Mouse (Mus musculus): ENCODE data around the gene Nr1h2.

Gene Nr1h2

DNA sequence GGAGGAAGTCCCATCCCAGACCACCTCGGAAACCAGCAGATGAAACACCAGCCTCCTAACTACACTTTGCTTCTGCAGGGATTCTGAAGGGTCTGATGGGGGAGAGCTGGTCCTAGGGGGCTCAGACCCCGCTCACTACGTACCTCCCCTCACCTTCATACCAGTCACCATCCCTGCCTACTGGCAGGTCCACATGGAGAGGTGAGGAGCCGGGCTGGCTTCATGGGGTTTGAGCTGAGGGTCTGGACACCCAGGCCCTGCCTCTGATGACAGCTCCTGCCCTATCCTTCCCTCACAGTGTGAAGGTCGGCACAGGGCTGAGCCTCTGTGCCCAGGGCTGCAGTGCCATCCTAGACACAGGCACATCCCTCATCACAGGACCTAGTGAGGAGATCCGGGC, 31.2 kb upstream of the Nr1h2 start:
- DNase-seq (ENCODE audit: low read depth), result no peak

DNA sequence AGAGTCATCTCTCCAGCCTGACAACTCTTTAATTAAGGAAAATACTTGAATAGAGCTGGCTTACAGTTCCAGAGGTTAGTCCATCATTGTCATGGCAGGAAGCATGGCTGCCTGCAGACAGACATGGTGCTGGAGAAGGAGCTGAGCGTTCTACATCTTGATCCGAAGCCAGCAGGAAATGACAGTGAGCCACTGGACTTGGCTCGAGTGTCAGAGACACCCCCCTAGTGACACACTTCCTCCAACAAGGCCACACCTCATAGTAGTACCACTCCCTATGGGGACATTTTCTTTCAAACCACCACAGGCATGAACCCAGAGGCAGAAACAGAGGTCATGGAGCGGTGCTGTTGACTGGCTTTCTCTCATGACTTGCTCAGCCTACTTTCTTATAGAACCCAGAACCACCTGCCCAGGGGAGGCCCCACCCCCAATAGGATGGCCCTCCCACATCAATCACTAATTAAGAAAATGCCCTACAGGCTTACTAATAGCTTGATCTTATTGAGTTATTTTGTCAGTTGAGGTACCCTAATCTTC, 30.6 kb upstream of the Nr1h2 start:
- DNase-seq (ENCODE audit: low read depth), result no peak

DNA sequence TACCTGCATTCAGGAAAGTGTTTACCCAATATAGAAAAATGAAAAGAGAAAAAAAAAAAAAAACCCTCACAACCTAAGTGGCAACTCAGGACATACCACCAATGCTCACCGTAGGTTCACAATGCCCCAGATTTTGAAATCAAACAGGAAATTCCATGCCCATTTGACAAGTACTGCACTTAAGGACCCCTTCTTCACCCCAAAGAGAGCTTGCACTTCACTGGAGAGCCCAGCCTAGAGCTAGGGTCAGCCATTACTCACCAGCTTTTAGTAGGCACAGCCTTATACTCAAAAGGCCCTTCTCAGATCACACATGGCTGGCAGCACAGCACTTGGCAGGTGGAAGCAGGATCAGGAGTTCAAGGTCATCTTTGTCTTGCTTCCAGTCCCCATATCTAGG, 29.4 kb upstream of the Nr1h2 start:
- DNase-seq (ENCODE audit: low read depth), result no peak

GRCm38 (mm10) chr7:44582709-44583108, 29.0 kb upstream of the Nr1h2 start:
- DNase-seq (ENCODE audit: low read depth), result no peak

- no peak for DNase-seq (ENCODE audit: low read depth)
Observed at GRCm38 (mm10) chr7:44581637-44582036, 27.9 kb upstream of the Nr1h2 start.

GRCm38 (mm10) chr7:44576333-44576844, 22.6 kb upstream of the Nr1h2 start:
- DNase-seq (ENCODE audit: low read depth), result no peak

GRCm38 (mm10) chr7:44572956-44573484, 19.3 kb upstream of the Nr1h2 start:
- no peak for DNase-seq (ENCODE audit: low read depth)

DNA sequence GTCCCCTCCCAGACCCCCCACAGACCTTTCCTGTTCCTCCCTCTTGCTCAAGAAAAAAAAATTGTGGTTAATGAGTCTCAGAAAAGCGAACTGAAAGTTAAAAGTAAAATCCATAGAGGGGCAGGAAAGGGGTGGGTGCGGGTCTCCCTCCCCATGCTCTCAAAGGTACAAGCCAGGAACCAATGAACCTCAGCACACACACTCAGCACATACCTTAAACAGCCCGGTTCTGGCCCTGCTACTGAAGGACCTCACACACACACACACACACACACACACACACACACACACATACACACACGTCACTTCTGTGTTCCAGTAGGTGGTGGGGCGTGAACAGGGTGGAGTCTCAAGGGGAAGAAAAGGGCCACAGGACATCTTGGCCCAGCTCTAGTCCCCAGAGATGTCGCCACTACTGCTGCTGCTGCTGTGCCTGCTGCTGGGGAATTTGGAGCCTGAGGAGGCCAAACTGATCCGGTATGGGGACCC, 18.5 kb upstream of the Nr1h2 start, which contains the start of gene Napsa:
Gene Napsa, plus strand, starts transcription at position 168 of the 489 bp plus-strand sequence.
- DNase-seq (ENCODE audit: low read depth), result no peak

GRCm38 (mm10) chr7:44571811-44572210, 18.1 kb upstream of the Nr1h2 start:
- no peak for DNase-seq (ENCODE audit: low read depth)

- DNase-seq (ENCODE audit: low read depth), result no peak
Observed at GRCm38 (mm10) chr7:44570989-44571388, 17.2 kb upstream of the Nr1h2 start.

GRCm38 (mm10) chr7:44568803-44569202, 15.1 kb upstream of the Nr1h2 start:
- no peak for DNase-seq (ENCODE audit: low read depth)

DNA sequence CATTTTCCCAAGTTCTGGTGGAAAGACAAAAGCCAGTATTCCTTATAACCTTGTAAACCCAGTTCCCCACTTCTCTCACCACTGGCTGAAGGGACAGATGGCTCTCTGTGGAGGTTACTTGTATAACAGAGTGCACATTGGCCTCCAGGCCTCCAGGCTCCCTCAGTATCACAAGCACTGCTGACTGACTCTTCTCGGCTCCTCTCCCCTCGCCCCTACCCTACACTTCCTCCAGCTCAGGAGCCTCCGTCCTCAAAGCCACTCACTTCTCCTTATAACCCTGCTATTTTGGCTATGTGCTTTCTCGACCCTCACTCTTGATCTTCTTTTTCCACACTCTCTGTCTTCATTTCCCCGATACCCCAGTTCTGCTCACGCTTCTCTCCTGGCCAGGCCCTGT, 11.7 kb upstream of the Nr1h2 start:
- DNase-seq (ENCODE audit: low read depth), result no peak

GRCm38 (mm10) chr7:44564486-44564885, 10.7 kb upstream of the Nr1h2 start:
- DNase-seq (ENCODE audit: low read depth), result no peak

- DNase-seq (ENCODE audit: low read depth), result no peak
Observed at GRCm38 (mm10) chr7:44563284-44563683, 9.5 kb upstream of the Nr1h2 start.

GRCm38 (mm10) chr7:44560435-44561400, 7.0 kb upstream of the Nr1h2 start:
- peak; percentile 74 for DNase-seq (ENCODE audit: low read depth)

- no peak for DNase-seq (ENCODE audit: low read depth)
Observed at GRCm38 (mm10) chr7:44557629-44558028, 3.9 kb upstream of the Nr1h2 start.

GRCm38 (mm10) chr7:44553196-44553764, 471 bp downstream of the Nr1h2 start:
- DNase-seq (ENCODE audit: low read depth), result peak; percentile 86

- no peak for DNase-seq (ENCODE audit: low read depth)
Observed at GRCm38 (mm10) chr7:44552141-44552908, 1.4 kb downstream of the Nr1h2 start.

DNA sequence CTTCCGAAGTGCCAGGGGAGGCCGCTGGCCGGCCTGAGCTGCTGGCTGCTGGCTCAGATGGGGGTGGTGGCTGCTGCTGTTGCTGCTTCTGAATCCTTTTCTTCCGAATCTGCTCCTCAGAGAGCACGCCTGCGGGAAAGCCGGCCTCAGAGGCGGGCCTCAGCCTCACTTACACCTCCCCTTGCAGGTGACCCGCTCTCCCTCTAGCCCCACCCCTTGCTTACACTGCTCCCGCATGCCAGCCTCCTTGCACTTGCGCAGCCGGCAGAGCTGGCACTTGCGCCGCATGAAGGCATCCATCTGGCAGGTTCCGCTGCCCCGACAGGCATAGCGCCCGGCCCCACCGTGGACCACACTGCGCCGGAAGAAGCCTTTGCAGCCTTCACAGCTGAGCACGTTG, 2.0 kb downstream of the Nr1h2 start:
- no peak for DNase-seq (ENCODE audit: low read depth)

- DNase-seq (ENCODE audit: low read depth), result no peak
Observed at GRCm38 (mm10) chr7:44551301-44551700, 2.5 kb downstream of the Nr1h2 start.

GRCm38 (mm10) chr7:44550409-44550678, 3.4 kb downstream of the Nr1h2 start:
- no peak for DNase-seq (ENCODE audit: low read depth)
